Mouse (Mus musculus) olfactory bulb, adult 2 months (tissue): ENCODE results near the gene Sept10. TPM values are rescaled to one million over a fixed set of nuclear protein-coding genes. Genes with fewer than 3 reads are reported as not detected.

Experiments
- H3K27ac ChIP-seq: fragments of 200-500 bp; 2 replicates; pipeline ENCODE4 v1.5.1; 2012; ENCODE audit warnings: low read depth, low read length; ENCODE audit not compliant: insufficient read depth
- H3K4me1 ChIP-seq: fragments of 200-500 bp; 2 replicates; pipeline ENCODE4 v1.6.1; 2012; ENCODE audit warnings: low read length; ENCODE audit not compliant: control insufficient read depth, insufficient read depth
- H3K4me3 ChIP-seq: fragments of 200-500 bp; 2 replicates; pipeline ENCODE4 v1.5.1; 2012; ENCODE audit warnings: mild to moderate bottlenecking, low read depth, low read length, moderate library complexity; ENCODE audit not compliant: insufficient read depth
- CTCF ChIP-seq: fragments of 200-500 bp; IDR thresholded peaks from 2 replicates; pipeline ENCODE4 v1.5.1; 2012; ENCODE audit warnings: low read depth, mild to moderate bottlenecking, low read length, moderate library complexity; ENCODE audit not compliant: insufficient read depth
- POLR2A ChIP-seq: fragments of 200-500 bp; IDR thresholded peaks from 2 replicates; pipeline ENCODE4 v1.6.1; 2012; ENCODE audit warnings: mild to moderate bottlenecking, low read depth, low read length, moderate library complexity; ENCODE audit not compliant: insufficient read depth
- WGBS: fragments of 180-500 bp; shearing (Covaris S2); methylation state at CpG from one replicate; pipeline ENCODE4 v1.1.7; 2018; 5-methylcytosine and 5-hydroxymethylcytosine counted together
- polyA plus RNA-seq: library from polyadenylated mRNA; stranded (reverse); fragments of >200 nt; gene quantifications from 2 replicates; pipeline ENCODE4 v1.2.4, GENCODE M21; 2012; ENCODE audit warnings: low replicate concordance; ENCODE audit not compliant: missing spikeins, insufficient read depth, insufficient read length

The Sept10 gene
- polyA plus RNA-seq, 1 experiment, result not detected

- 72% methylated on average over 3 of the region's 3 CpGs for WGBS
- no peak for TF ChIP-seq POLR2A
- no peak for TF ChIP-seq CTCF
- H3K27ac ChIP-seq, result no peak overlapping the region
- no peaks in the 10 kb centered on the region for H3K4me1 ChIP-seq
- H3K4me3 ChIP-seq, result no peak overlapping the region
Observed at GRCm38 (mm10) chr10:59261603-59262002, 40.0 kb upstream of the Sept10 start.

GRCm38 (mm10) chr10:59259572-59259971 lies 37.9 kb upstream of the Sept10 start:
- Histone ChIP-seq H3K4me1 (no peaks in the 10 kb centered on the region), H3K4me3 (no peak overlapping the region), H3K27ac (no peak overlapping the region)
- 48% methylated on average over 6 of the region's 6 CpGs for WGBS
- TF ChIP-seq POLR2A, result no peak
- no peak for TF ChIP-seq CTCF

- TF ChIP-seq POLR2A (no peak), CTCF (no peak)
- Histone ChIP-seq H3K4me1 (no peaks in the 10 kb centered on the region), H3K4me3 (no peak overlapping the region), H3K27ac (no peak overlapping the region)
- 50% methylated on average over 2 of the region's 2 CpGs for WGBS
Observed at GRCm38 (mm10) chr10:59256533-59256932, 34.9 kb upstream of the Sept10 start.

GRCm38 (mm10) chr10:59253541-59254079 lies 32.0 kb upstream of the Sept10 start:
- no peak overlapping the region for H3K4me3 ChIP-seq
- H3K4me1 ChIP-seq, result no peaks in the 10 kb centered on the region
- no peak overlapping the region for H3K27ac ChIP-seq
- TF ChIP-seq CTCF, result no peak
- TF ChIP-seq POLR2A, result no peak
- 87% methylated on average over 8 of the region's 8 CpGs for WGBS

GRCm38 (mm10) chr10:59252396-59252795 lies 30.7 kb upstream of the Sept10 start:
- Histone ChIP-seq H3K4me3 (no peak overlapping the region), H3K27ac (no peak overlapping the region), H3K4me1 (no peaks in the 10 kb centered on the region)
- no peak for TF ChIP-seq CTCF
- no peak for TF ChIP-seq POLR2A
- 80% methylated on average over 8 of the region's 8 CpGs for WGBS

GRCm38 (mm10) chr10:59251980-59252379 lies 30.3 kb upstream of the Sept10 start:
- no peak overlapping the region for H3K4me3 ChIP-seq
- 87% methylated on average over 2 of the region's 2 CpGs for WGBS
- no peak for TF ChIP-seq CTCF
- no peak for TF ChIP-seq POLR2A
- no peak overlapping the region for H3K27ac ChIP-seq
- no peaks in the 10 kb centered on the region for H3K4me1 ChIP-seq

GRCm38 (mm10) chr10:59250679-59251078 lies 29.0 kb upstream of the Sept10 start:
- Histone ChIP-seq H3K4me1 (no peaks in the 10 kb centered on the region), H3K27ac (no peak overlapping the region), H3K4me3 (no peak overlapping the region)
- 95% methylated on average over 2 of the region's 2 CpGs for WGBS
- no peak for TF ChIP-seq POLR2A
- no peak for TF ChIP-seq CTCF

- H3K27ac ChIP-seq, result no peak overlapping the region
- no peak overlapping the region for H3K4me3 ChIP-seq
- no peaks in the 10 kb centered on the region for H3K4me1 ChIP-seq
- WGBS, result 86% methylated on average over 3 of the region's 3 CpGs
- no peak for TF ChIP-seq POLR2A
- no peak for TF ChIP-seq CTCF
Observed at GRCm38 (mm10) chr10:59249531-59249930, 27.9 kb upstream of the Sept10 start.

- TF ChIP-seq POLR2A, result no peak
- TF ChIP-seq CTCF, result no peak
- H3K4me3 ChIP-seq, result no peak overlapping the region
- 20% methylated on average over 3 of the region's 3 CpGs for WGBS
- no peaks in the 10 kb centered on the region for H3K4me1 ChIP-seq
- no peak overlapping the region for H3K27ac ChIP-seq
Observed at GRCm38 (mm10) chr10:59241141-59241541, 19.5 kb upstream of the Sept10 start.

- no peaks in the 10 kb centered on the region for H3K4me1 ChIP-seq
- WGBS, result 52% methylated on average over 3 of the region's 3 CpGs
- TF ChIP-seq POLR2A (no peak), CTCF (no peak)
Observed at GRCm38 (mm10) chr10:59237757-59238156, 16.1 kb upstream of the Sept10 start.

More at GRCm38 (mm10) chr10:59237757-59238156, 16.1 kb upstream of the Sept10 start:
- no peak overlapping the region for H3K27ac ChIP-seq
- H3K4me3 ChIP-seq, result no peak overlapping the region
